Mouse (Mus musculus) heart, embryonic 14.5 days (tissue): ENCODE results near the gene Vma21. TPM values are rescaled to one million over a fixed set of nuclear protein-coding genes. Genes with fewer than 3 reads are reported as not detected.
A peak's percentile ranks its signal among the peaks of the same experiment; 100 is the strongest.

Source experiments
- ATAC-seq: fragments of 200-750 bp; cut with Nextera tagmentation; 2 replicates; pipeline ENCODE4 v1.8.0; 2017; ENCODE audit warnings: low read depth, moderate TSS enrichment; ENCODE audit not compliant: insufficient number of reproducible peaks, insufficient read depth, low FRiP score
- H3K27ac ChIP-seq, 2 experiments: fragments of 200-500 bp in 1 of 2; fragments of 300-500 bp in 1 of 2; sonication (generic) in 1 of 2; replicated peaks in 1 of 2; 2 replicates each; pipeline ENCODE4 v1.5.1; 2012 to 2014; ENCODE audit warnings: low read depth in 2 of 2, low read length in 2 of 2, control low read depth in 1 of 2, mild to moderate bottlenecking in 1 of 2, mixed read lengths in 1 of 2; ENCODE audit not compliant: control insufficient read depth in 1 of 2, insufficient read depth in 1 of 2
- H3K27me3 ChIP-seq: fragments of 300-500 bp; sonication (generic); 2 replicates; pipeline ENCODE4 v1.6.1; 2014; ENCODE audit warnings: mild to moderate bottlenecking, low read length, control low read depth; ENCODE audit not compliant: control insufficient read depth, insufficient read depth
- H3K36me3 ChIP-seq: fragments of 300-500 bp; sonication (generic); 2 replicates; pipeline ENCODE4 v1.6.1; 2014; ENCODE audit warnings: mild to moderate bottlenecking, control low read depth, low read length, mixed read lengths; ENCODE audit not compliant: control insufficient read depth, insufficient read depth
- H3K4me1 ChIP-seq, 2 experiments: fragments of 200-500 bp in 1 of 2; fragments of 300-500 bp in 1 of 2; sonication (generic) in 1 of 2; 2 replicates each; pipeline ENCODE4 v1.6.1; 2012 to 2014; ENCODE audit warnings: low read length in 2 of 2, control low read depth in 1 of 2, mixed read lengths in 1 of 2; ENCODE audit not compliant: control insufficient read depth in 2 of 2, insufficient read depth in 2 of 2
- H3K4me2 ChIP-seq: fragments of 300-500 bp; sonication (generic); 2 replicates; pipeline ENCODE4 v1.6.1; 2014; ENCODE audit warnings: mild to moderate bottlenecking, low read length
- H3K4me3 ChIP-seq, 2 experiments: fragments of 200-500 bp in 1 of 2; fragments of 300-500 bp in 1 of 2; sonication (generic) in 1 of 2; 2 replicates each; pipeline ENCODE4 v1.5.1; 2012 to 2014; ENCODE audit warnings: low read length in 2 of 2, mild to moderate bottlenecking in 2 of 2, control low read depth in 1 of 2, low read depth in 1 of 2, moderate library complexity in 1 of 2; ENCODE audit not compliant: control insufficient read depth in 1 of 2, insufficient read depth in 1 of 2
- H3K9ac ChIP-seq: fragments of 300-500 bp; sonication (generic); 2 replicates; pipeline ENCODE4 v1.6.1; 2014; ENCODE audit warnings: mild to moderate bottlenecking, low read length
- H3K9me3 ChIP-seq: fragments of 300-500 bp; sonication (generic); 2 replicates; pipeline ENCODE4 v1.6.1; 2016; ENCODE audit warnings: low read length, control low read depth; ENCODE audit not compliant: control insufficient read depth
- WGBS: fragments of 180-500 bp; shearing (Covaris S2); extraction: QIAGEN DNeasy Blood & Tissue Kit; methylation state at CpG from one replicate; pipeline ENCODE4 v1.1.7; 2014; 5-methylcytosine and 5-hydroxymethylcytosine counted together
- polyA plus RNA-seq: library from polyadenylated mRNA; unstranded; fragments of >200 nt; fragmentation: Nextera tagmentation; extraction: Ambion mirVana; gene quantifications from 2 replicates; pipeline ENCODE4 v1.2.1, GENCODE M21; 2014

Gene Vma21
- 39.5 and 44.0 TPM in 2 replicates for polyA plus RNA-seq

- Histone ChIP-seq H3K9me3 (no peaks in the 10 kb centered on the region), H3K27ac (peak within 1 kb of the TSS; percentile 83 to 94), H3K27me3 (no peaks in the 10 kb centered on the region), H3K4me1 (no peaks in the 10 kb centered on the region; a peak in 1 of 4 replicates), H3K4me3 (peak within 1 kb of the TSS; percentile 69 to 86), H3K9ac (peak within 1 kb of the TSS; percentile 83), H3K36me3 (0 out of 2 replicates have a peak, but pooled peaks cover 3% of the 10 kb centered on the region), H3K4me2 (peak within 1 kb of the TSS; percentile 69)
- WGBS: 32% methylated on average over 12 of the region's 12 CpGs
- 0 out of 2 replicates have a peak, but pooled peaks have one; percentile 2 for ATAC-seq
Observed at GRCm38 (mm10) chrX:71815631-71816345, at the start of gene Vma21. Vma21 (plus strand) TSS chrX:71815924.

GRCm38 (mm10) chrX:71767909-71768308 lies 47.8 kb upstream of the Vma21 start:
- ATAC-seq: no peak
- Histone ChIP-seq H3K27ac (no peak overlapping the region), H3K4me1 (no peaks in the 10 kb centered on the region), H3K4me3 (no peak overlapping the region), H3K27me3 (no peaks in the 10 kb centered on the region), H3K9ac (no peak overlapping the region), H3K9me3 (no peaks in the 10 kb centered on the region), H3K4me2 (no peak overlapping the region), H3K36me3 (no peaks in the 10 kb centered on the region)
- 61% methylated on average over 1 of the region's 1 CpGs for WGBS

- 22% methylated on average over 4 of the region's 4 CpGs for WGBS
- no peaks in the 10 kb centered on the region for H3K4me1 ChIP-seq
- H3K36me3 ChIP-seq: no peaks in the 10 kb centered on the region
- H3K9ac ChIP-seq: no peak overlapping the region
- ATAC-seq: no peak
- H3K9me3 ChIP-seq: no peaks in the 10 kb centered on the region
- H3K27me3 ChIP-seq: 0 out of 2 replicates have a peak, but pooled peaks cover 7% of the 10 kb centered on the region
- no peak overlapping the region for H3K27ac ChIP-seq
- H3K4me2 ChIP-seq: no peak overlapping the region
- H3K4me3 ChIP-seq: no peak overlapping the region
Observed at GRCm38 (mm10) chrX:71791106-71791505, 24.6 kb upstream of the Vma21 start.

- Histone ChIP-seq H3K4me2 (no peak overlapping the region), H3K4me1 (no peaks in the 10 kb centered on the region), H3K36me3 (no peaks in the 10 kb centered on the region), H3K4me3 (no peak overlapping the region), H3K27ac (no peak overlapping the region), H3K9ac (no peak overlapping the region), H3K9me3 (no peaks in the 10 kb centered on the region), H3K27me3 (no peaks in the 10 kb centered on the region)
- 56% methylated on average over 7 of the region's 7 CpGs for WGBS
- ATAC-seq: no peak
Observed at GRCm38 (mm10) chrX:71797766-71798165, 18.0 kb upstream of the Vma21 start.

GRCm38 (mm10) chrX:71798883-71799282 lies 16.8 kb upstream of the Vma21 start:
- ATAC-seq: no peak
- no peaks in the 10 kb centered on the region for H3K4me1 ChIP-seq
- H3K36me3 ChIP-seq: no peaks in the 10 kb centered on the region
- no peak overlapping the region for H3K9ac ChIP-seq
- H3K4me2 ChIP-seq: no peak overlapping the region
- H3K4me3 ChIP-seq: no peak overlapping the region
- 49% methylated on average over 5 of the region's 5 CpGs for WGBS
- H3K27me3 ChIP-seq: no peaks in the 10 kb centered on the region
- no peaks in the 10 kb centered on the region for H3K9me3 ChIP-seq
- H3K27ac ChIP-seq: no peak overlapping the region

- no peak overlapping the region for H3K27ac ChIP-seq
- no peak overlapping the region for H3K4me3 ChIP-seq
- no peaks in the 10 kb centered on the region for H3K36me3 ChIP-seq
- H3K4me1 ChIP-seq: no peaks in the 10 kb centered on the region; a peak in 1 of 4 replicates
- no peak for ATAC-seq
- H3K27me3 ChIP-seq: no peaks in the 10 kb centered on the region
- WGBS: 27% methylated on average over 5 of the region's 5 CpGs
- H3K4me2 ChIP-seq: no peak overlapping the region
- no peaks in the 10 kb centered on the region for H3K9me3 ChIP-seq
- no peak overlapping the region for H3K9ac ChIP-seq
Observed at GRCm38 (mm10) chrX:71811966-71812835, 3.5 kb upstream of the Vma21 start.

- peak; percentile 94 for ATAC-seq
Observed at GRCm38 (mm10) chrX:71816401-71816857, 705 bp downstream of the Vma21 start.

More at GRCm38 (mm10) chrX:71816401-71816857, 705 bp downstream of the Vma21 start:
- Histone ChIP-seq H3K36me3 (0 out of 2 replicates have a peak, but pooled peaks cover 3% of the 10 kb centered on the region), H3K4me1 (no peaks in the 10 kb centered on the region; a peak in 1 of 4 replicates), H3K27me3 (no peaks in the 10 kb centered on the region), H3K27ac (peak overlapping the region; percentile 83 to 94), H3K9ac (peak overlapping the region; percentile 83), H3K4me3 (peak overlapping the region; percentile 69 to 86), H3K9me3 (no peaks in the 10 kb centered on the region), H3K4me2 (peak overlapping the region; percentile 69)
- 13% methylated on average over 52 of the region's 52 CpGs for WGBS
